Mouse (Mus musculus) liver, adult 2 months (tissue): ENCODE results near the gene Dync1i1. TPM values are rescaled to one million over a fixed set of nuclear protein-coding genes. Genes with fewer than 3 reads are reported as not detected.

Experiments
- DNase-seq: peaks from one replicate; pipeline ENCODE4 v3.0.0-alpha.2; 2011; ENCODE audit warnings: low read depth, low spot score; ENCODE audit errors: extremely low read depth
- H3K27ac ChIP-seq: fragments of 200-500 bp; replicated peaks from 2 replicates; pipeline ENCODE4 v1.5.1; 2012; ENCODE audit warnings: low read depth, mild to moderate bottlenecking, control low read depth, inconsistent platforms, low read length; ENCODE audit not compliant: insufficient read depth
- H3K27me3 ChIP-seq: fragments of 200-500 bp; 2 replicates; pipeline ENCODE4 v1.6.1; 2012; ENCODE audit warnings: mild to moderate bottlenecking, moderate library complexity, low read length, inconsistent platforms; ENCODE audit not compliant: control insufficient read depth, insufficient read depth
- H3K36me3 ChIP-seq: fragments of 200-500 bp; 2 replicates; pipeline ENCODE4 v1.6.1; 2012; ENCODE audit warnings: low read length, inconsistent platforms; ENCODE audit not compliant: control insufficient read depth, insufficient read depth
- H3K4me1 ChIP-seq: fragments of 200-500 bp; 2 replicates; pipeline ENCODE4 v1.6.1; 2011; ENCODE audit warnings: low read length; ENCODE audit not compliant: control insufficient read depth, insufficient read depth
- H3K4me3 ChIP-seq: fragments of 200-500 bp; 2 replicates; pipeline ENCODE4 v1.5.1; 2011; ENCODE audit warnings: low read depth, mild to moderate bottlenecking, control low read depth, low read length, moderate library complexity; ENCODE audit not compliant: insufficient read depth
- H3K79me2 ChIP-seq: fragments of 200-500 bp; 2 replicates; pipeline ENCODE4 v1.6.1; 2012; ENCODE audit warnings: inconsistent platforms, mild to moderate bottlenecking, low read length, moderate library complexity; ENCODE audit not compliant: control insufficient read depth, insufficient read depth
- H3K9ac ChIP-seq: fragments of 200-500 bp; 2 replicates; pipeline ENCODE4 v1.6.1; 2012; ENCODE audit warnings: low read depth, mild to moderate bottlenecking, control low read depth, inconsistent platforms, low read length
- CTCF ChIP-seq: fragments of 200-500 bp; IDR thresholded peaks from 2 replicates; pipeline ENCODE4 v1.5.1; 2011; ENCODE audit warnings: low read depth, low read length, control low read depth
- POLR2A ChIP-seq: fragments of 200-500 bp; IDR thresholded peaks from 2 replicates; pipeline ENCODE4 v1.6.1; 2011; ENCODE audit warnings: low read length, control low read depth; ENCODE audit not compliant: insufficient read depth; ENCODE audit errors: extremely low read depth
- WGBS: fragments of 180-500 bp; shearing (Covaris S2); methylation state at CpG from one replicate; pipeline ENCODE4 v1.1.7; 2018; 5-methylcytosine and 5-hydroxymethylcytosine counted together
- polyA plus RNA-seq: library from polyadenylated mRNA; depleted of rRNA; stranded (reverse); fragments of >200 nt; gene quantifications from 2 replicates; pipeline ENCODE4 v1.2.3, GENCODE M21; 2012
- total RNA-seq: library from RNA; depleted of rRNA; stranded (reverse); fragments of >200 nt; gene quantifications from 2 replicates; pipeline ENCODE4 v1.2.3, GENCODE M21; 2014

Gene Dync1i1
- total and polyA plus RNA-seq, 2 experiments: not detected

GRCm38 (mm10) chr6:5781752-5782151 is 56.3 kb downstream of the Dync1i1 start:
- no peak overlapping the region for H3K27ac ChIP-seq
- no peak overlapping the region for H3K4me3 ChIP-seq
- TF ChIP-seq POLR2A (no peak), CTCF (no peak)
- H3K79me2 ChIP-seq: no peaks in the 10 kb centered on the region
- WGBS: 80% methylated on average over 6 of the region's 6 CpGs
- no peaks in the 10 kb centered on the region for H3K36me3 ChIP-seq
- no peaks in the 10 kb centered on the region for H3K4me1 ChIP-seq
- no peak overlapping the region for H3K9ac ChIP-seq
- H3K27me3 ChIP-seq: no peaks in the 10 kb centered on the region
- no peak for DNase-seq

GRCm38 (mm10) chr6:5783830-5784229 is 58.4 kb downstream of the Dync1i1 start:
- no peak for TF ChIP-seq CTCF
- no peak for TF ChIP-seq POLR2A
- WGBS: 92% methylated on average over 14 of the region's 14 CpGs
- Histone ChIP-seq H3K4me1 (no peaks in the 10 kb centered on the region), H3K4me3 (no peak overlapping the region), H3K27me3 (no peaks in the 10 kb centered on the region), H3K9ac (no peak overlapping the region), H3K36me3 (no peaks in the 10 kb centered on the region), H3K79me2 (no peaks in the 10 kb centered on the region), H3K27ac (no peak overlapping the region)
- DNase-seq: no peak

- WGBS: 74% methylated on average over 7 of the region's 7 CpGs
- no peaks in the 10 kb centered on the region for H3K4me1 ChIP-seq
- H3K79me2 ChIP-seq: no peaks in the 10 kb centered on the region
- no peak overlapping the region for H3K27ac ChIP-seq
- TF ChIP-seq POLR2A (no peak), CTCF (no peak)
- no peaks in the 10 kb centered on the region for H3K27me3 ChIP-seq
- H3K9ac ChIP-seq: no peak overlapping the region
- H3K4me3 ChIP-seq: no peak overlapping the region
- H3K36me3 ChIP-seq: no peaks in the 10 kb centered on the region
- DNase-seq: no peak
These were observed 65.2 kb downstream of the Dync1i1 start for GRCm38 (mm10) chr6:5790607-5791006.

- Histone ChIP-seq H3K79me2 (no peaks in the 10 kb centered on the region), H3K4me3 (no peak overlapping the region), H3K27ac (no peak overlapping the region), H3K36me3 (no peaks in the 10 kb centered on the region), H3K27me3 (no peaks in the 10 kb centered on the region), H3K4me1 (no peaks in the 10 kb centered on the region), H3K9ac (no peak overlapping the region)
- 69% methylated on average over 5 of the region's 5 CpGs for WGBS
- DNase-seq: no peak
- TF ChIP-seq CTCF: no peak
- no peak for TF ChIP-seq POLR2A
These were observed 68.8 kb downstream of the Dync1i1 start for GRCm38 (mm10) chr6:5794106-5794753.

- no peaks in the 10 kb centered on the region for H3K36me3 ChIP-seq
- no peak for TF ChIP-seq CTCF
- no peak for TF ChIP-seq POLR2A
These were observed 69.9 kb downstream of the Dync1i1 start for GRCm38 (mm10) chr6:5795314-5795713.

GRCm38 (mm10) chr6:5802124-5802839 is 76.8 kb downstream of the Dync1i1 start:
- Histone ChIP-seq H3K4me1 (peaks cover 3% of the 10 kb centered on the region; the same call in 1 of the 2 replicates), H3K79me2 (no peaks in the 10 kb centered on the region), H3K27me3 (no peaks in the 10 kb centered on the region), H3K9ac (no peak overlapping the region), H3K4me3 (no peak overlapping the region), H3K36me3 (no peaks in the 10 kb centered on the region), H3K27ac (no peak overlapping the region)
- DNase-seq: peak; percentile 58
- no peak for TF ChIP-seq POLR2A
- TF ChIP-seq CTCF: peak; percentile 33
- WGBS: 41% methylated on average over 6 of the region's 6 CpGs

More at GRCm38 (mm10) chr6:5795314-5795713, 69.9 kb downstream of the Dync1i1 start:
- no peaks in the 10 kb centered on the region for H3K27me3 ChIP-seq
- H3K4me1 ChIP-seq: no peaks in the 10 kb centered on the region
- H3K9ac ChIP-seq: no peak overlapping the region
- H3K4me3 ChIP-seq: no peak overlapping the region
- no peaks in the 10 kb centered on the region for H3K79me2 ChIP-seq
- H3K27ac ChIP-seq: no peak overlapping the region
- WGBS: 74% methylated on average over 2 of the region's 2 CpGs
- no peak for DNase-seq
